Mouse (Mus musculus) myocyte (in vitro differentiated cells): ENCODE measurements around the gene Trim26.

ENCODE experiments used
- CEBPB ChIP-seq: IDR thresholded peaks from 2 replicates; pipeline ENCODE4 v1.6.1; 2011; ENCODE audit warnings: mild to moderate bottlenecking, moderate library complexity; ENCODE audit not compliant: poor library complexity, insufficient read depth, severe bottlenecking
- E2F4 ChIP-seq: IDR thresholded peaks from one replicate; pipeline ENCODE4 v1.6.1; 2011; ENCODE audit warnings: mild to moderate bottlenecking, control low read depth, moderate library complexity; ENCODE audit not compliant: insufficient read depth
- MAX ChIP-seq: IDR thresholded peaks from one replicate; pipeline ENCODE4 v1.6.1; 2011; ENCODE audit warnings: low read depth, mild to moderate bottlenecking, control low read depth
- MYOD1 ChIP-seq, 3 experiments: IDR thresholded peaks; one replicate each; pipeline ENCODE4 v1.6.1; 2011; ENCODE audit warnings: control low read depth in 2 of 3, low read depth in 2 of 3, mild to moderate bottlenecking in 2 of 3, moderate library complexity in 1 of 3; ENCODE audit not compliant: insufficient read length in 2 of 3, control insufficient read depth in 1 of 3
- MYOG ChIP-seq, 3 experiments: IDR thresholded peaks; one replicate each; pipeline ENCODE4 v1.6.1; 2011; ENCODE audit warnings: control low read depth in 2 of 3, low read depth in 2 of 3, mild to moderate bottlenecking in 2 of 3; ENCODE audit not compliant: insufficient read length in 2 of 3, control insufficient read depth in 1 of 3, insufficient read depth in 1 of 3
- POLR2A ChIP-seq: IDR thresholded peaks from one replicate; pipeline ENCODE4 v1.6.1; 2011; ENCODE audit warnings: low read depth, mild to moderate bottlenecking, control low read depth, moderate library complexity; ENCODE audit not compliant: insufficient read length
- POLR2AphosphoS2 ChIP-seq: IDR thresholded peaks from one replicate; pipeline ENCODE4 v1.6.1; 2011; ENCODE audit warnings: low read depth, control low read depth; ENCODE audit not compliant: insufficient read length
- REST ChIP-seq: IDR thresholded peaks from one replicate; pipeline ENCODE4 v1.6.1; 2011; ENCODE audit warnings: mild to moderate bottlenecking, control low read depth, moderate library complexity; ENCODE audit not compliant: insufficient read depth, insufficient read length
- SRF ChIP-seq: IDR thresholded peaks from one replicate; pipeline ENCODE4 v1.6.1; 2011; ENCODE audit warnings: low read depth; ENCODE audit not compliant: control insufficient read depth, insufficient read length
- TCF12 ChIP-seq: IDR thresholded peaks from one replicate; pipeline ENCODE4 v1.6.1; 2011; ENCODE audit warnings: mild to moderate bottlenecking, control low read depth; ENCODE audit not compliant: poor library complexity, insufficient read depth, severe bottlenecking
- TCF3 ChIP-seq: IDR thresholded peaks from one replicate; pipeline ENCODE4 v1.6.1; 2011; ENCODE audit warnings: low read depth, control low read depth; ENCODE audit not compliant: insufficient read length
- USF1 ChIP-seq: IDR thresholded peaks from one replicate; pipeline ENCODE4 v1.6.1; 2011; ENCODE audit warnings: low read depth, mild to moderate bottlenecking, control low read depth, moderate library complexity

- no peak for TF ChIP-seq POLR2A
- TF ChIP-seq MAX, result no peak
- TF ChIP-seq SRF, result no peak
- no peak for TF ChIP-seq REST
- no peak for TF ChIP-seq MYOD1 (IDR thresholded peaks at IDR 0.05; ENCODE audit: control insufficient read depth in 1 of 3, insufficient read length in 2 of 3, low read depth in 2 of 3)
- no peak for TF ChIP-seq E2F4
- TF ChIP-seq MYOG (IDR thresholded peaks at IDR 0.05; ENCODE audit: control insufficient read depth in 1 of 3, insufficient read depth in 1 of 3, insufficient read length in 2 of 3, low read depth in 2 of 3), result no peak
- TF ChIP-seq USF1, result no peak
- no peak for TF ChIP-seq TCF12
- no peak for TF ChIP-seq TCF3
- TF ChIP-seq POLR2AphosphoS2, result no peak
- no peak for TF ChIP-seq CEBPB
These were observed 25.1 kb upstream of the Trim26 start, which contains the start of gene H2-M10.6 for GRCm38 (mm10) chr17:36811871-36812270.
